Mouse (Mus musculus) forebrain, embryonic 14.5 days (tissue): Measurements from ENCODE around the gene Chd4. TPM values are rescaled to one million over a fixed set of nuclear protein-coding genes. Genes with fewer than 3 reads are reported as not detected.
A peak's percentile ranks its signal among the peaks of the same experiment; 100 is the strongest.

Experiments used
- ATAC-seq: fragments of 200-750 bp; cut with Nextera tagmentation; 2 replicates; pipeline ENCODE4 v1.8.0; 2017; ENCODE audit warnings: mild to moderate bottlenecking, moderate library complexity
- DNase-seq: peaks from one replicate; pipeline ENCODE4 v3.0.0-alpha.2; 2015; ENCODE audit warnings: low spot score
- H3K27ac ChIP-seq: fragments of 300-500 bp; sonication (generic); 2 replicates; pipeline ENCODE4 v1.5.1; 2014; ENCODE audit warnings: low read depth, mild to moderate bottlenecking, control low read depth, low read length, moderate library complexity
- H3K27me3 ChIP-seq: fragments of 300-500 bp; sonication (generic); replicated peaks from 2 replicates; pipeline ENCODE4 v1.6.1; 2014; ENCODE audit warnings: low read length, control low read depth, mixed read lengths; ENCODE audit not compliant: control insufficient read depth, insufficient read depth
- H3K36me3 ChIP-seq: fragments of 300-500 bp; sonication (generic); 2 replicates; pipeline ENCODE4 v1.6.1; 2014; ENCODE audit warnings: low read length, control low read depth; ENCODE audit not compliant: control insufficient read depth, insufficient read depth
- H3K4me1 ChIP-seq: fragments of 300-500 bp; sonication (generic); 2 replicates; pipeline ENCODE4 v1.6.1; 2014; ENCODE audit warnings: antibody characterized with exemption, low read length, control low read depth; ENCODE audit not compliant: control insufficient read depth, insufficient read depth
- H3K4me2 ChIP-seq: fragments of 300-500 bp; sonication (generic); 2 replicates; pipeline ENCODE4 v1.6.1; 2014; ENCODE audit warnings: mild to moderate bottlenecking, control low read depth, low read length
- H3K4me3 ChIP-seq: fragments of 300-500 bp; sonication (generic); 2 replicates; pipeline ENCODE4 v1.5.1; 2014; ENCODE audit warnings: low read depth, low read length, control low read depth
- H3K9ac ChIP-seq: fragments of 300-500 bp; sonication (generic); 2 replicates; pipeline ENCODE4 v1.6.1; 2014; ENCODE audit warnings: mild to moderate bottlenecking, low read length, control low read depth, moderate library complexity
- H3K9me3 ChIP-seq: fragments of 300-500 bp; sonication (generic); replicated peaks from 2 replicates; pipeline ENCODE4 v1.6.1; 2016; ENCODE audit warnings: low read length, control low read depth, mixed read lengths; ENCODE audit not compliant: control insufficient read depth
- WGBS: fragments of 180-500 bp; shearing (Covaris S2); extraction: QIAGEN DNeasy Blood & Tissue Kit; methylation state at CpG from one replicate; pipeline ENCODE4 v1.1.7; 2014; 5-methylcytosine and 5-hydroxymethylcytosine counted together
- polyA plus RNA-seq: library from polyadenylated mRNA; unstranded; fragments of >200 nt; fragmentation: Nextera tagmentation; extraction: Ambion mirVana; gene quantifications from 2 replicates; pipeline ENCODE4 v1.2.1, GENCODE M21; 2014

Gene Chd4
- polyA plus RNA-seq, 1 experiment from 2014 or later, result 61.1 TPM

DNA sequence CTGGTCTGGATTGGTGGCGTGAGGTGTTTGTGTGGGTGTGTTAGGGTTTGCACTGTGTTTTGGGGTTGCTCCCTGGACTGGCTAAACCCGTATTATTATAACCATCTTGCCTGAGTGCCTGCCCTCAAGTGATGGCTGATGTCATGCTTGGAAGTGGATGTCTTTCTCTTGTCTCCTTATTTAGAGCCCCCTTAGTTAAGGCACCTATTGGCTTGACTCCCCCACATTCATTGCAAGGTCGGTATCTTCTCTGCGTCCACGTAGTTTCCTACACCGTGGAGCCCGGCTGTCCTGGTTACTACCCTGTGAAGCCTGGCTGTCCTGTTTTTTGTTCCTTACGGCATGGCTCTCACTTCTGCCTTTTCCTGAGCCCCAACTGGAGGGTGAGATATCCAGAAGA is 2.2 kb downstream of the Chd4 start:
- no peak for DNase-seq
- Histone ChIP-seq H3K9me3 (no peaks in the 10 kb centered on the region), H3K9ac (peak overlapping the region; percentile 96), H3K27me3 (no peaks in the 10 kb centered on the region), H3K4me3 (peak overlapping the region; percentile 98), H3K27ac (0 out of 2 replicates have a peak overlapping the region, but pooled peaks have one; percentile 92), H3K36me3 (peaks cover 53% of the 10 kb centered on the region), H3K4me2 (peak overlapping the region; percentile 94), H3K4me1 (peaks cover 27% of the 10 kb centered on the region)
- ATAC-seq, result no peak
- WGBS, result 62% methylated on average over 8 of the region's 8 CpGs

DNA sequence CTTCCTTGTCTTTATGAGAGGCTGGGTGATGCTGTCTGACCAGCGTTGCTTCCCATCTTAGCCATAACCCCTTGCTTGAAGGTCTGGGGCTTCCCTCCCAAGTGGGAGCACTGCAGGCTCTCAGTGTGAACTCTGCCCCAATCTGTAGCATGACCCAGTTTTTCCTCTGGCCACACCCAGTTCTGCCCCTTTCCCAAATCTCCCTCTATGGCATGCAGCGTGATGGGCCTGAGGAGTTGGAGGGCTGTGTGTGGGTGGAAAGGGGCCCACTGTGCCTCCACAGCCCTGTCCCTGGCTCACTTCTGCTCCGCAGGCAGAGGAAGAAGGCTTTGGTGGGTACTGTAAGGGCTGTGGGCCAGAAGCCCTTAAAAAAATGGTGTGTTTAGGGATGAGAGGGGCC is 2.7 kb downstream of the Chd4 start:
- WGBS, result 56% methylated on average over 3 of the region's 3 CpGs
- Histone ChIP-seq H3K9me3 (no peaks in the 10 kb centered on the region), H3K27me3 (no peaks in the 10 kb centered on the region), H3K4me1 (peaks cover 27% of the 10 kb centered on the region), H3K36me3 (peaks cover 58% of the 10 kb centered on the region), H3K4me3 (peak overlapping the region; percentile 98), H3K4me2 (peak overlapping the region; percentile 94), H3K27ac (peak overlapping the region; percentile 87; the same call in 1 of the 2 replicates), H3K9ac (peak overlapping the region; percentile 96)
- no peak for DNase-seq
- no peak for ATAC-seq

DNA sequence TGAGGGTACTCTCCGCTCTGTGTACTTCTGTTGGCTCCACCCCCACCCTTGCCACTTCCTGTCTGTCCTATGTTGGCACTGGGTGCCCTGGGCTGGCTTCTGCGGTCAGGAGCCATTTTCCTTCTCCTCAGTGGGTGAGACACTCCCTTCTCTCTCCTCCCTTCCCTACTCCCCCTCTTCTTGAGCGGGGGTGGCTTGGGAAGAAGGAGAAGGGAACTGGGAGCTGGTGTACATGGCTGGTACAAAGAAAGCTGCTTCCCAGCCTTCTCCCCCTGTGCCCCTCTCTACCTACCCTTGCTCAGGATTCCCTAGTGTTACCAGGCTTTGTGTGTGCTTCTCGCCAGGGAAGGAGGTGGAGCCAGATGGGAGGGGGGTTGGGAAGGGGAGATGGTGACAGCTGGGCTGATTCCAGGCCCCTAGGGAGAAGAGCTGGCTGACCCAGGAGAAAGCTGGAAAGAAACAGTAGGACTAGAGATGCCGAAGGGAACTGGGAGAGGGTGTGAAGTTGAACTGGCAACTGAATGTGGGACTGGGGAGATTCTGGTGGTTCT is 3.7 kb downstream of the Chd4 start:
- peaks cover 27% of the 10 kb centered on the region for H3K4me1 ChIP-seq
- H3K4me3 ChIP-seq, result peak overlapping the region; percentile 98
- H3K4me2 ChIP-seq, result peak overlapping the region; percentile 94
- no peaks in the 10 kb centered on the region for H3K27me3 ChIP-seq
- DNase-seq, result peak; percentile 75
- ATAC-seq, result peak; percentile 19; the same call in 1 of the 2 replicates
- peak overlapping the region; percentile 96 for H3K9ac ChIP-seq
- H3K9me3 ChIP-seq, result no peaks in the 10 kb centered on the region
- peaks cover 67% of the 10 kb centered on the region for H3K36me3 ChIP-seq
- peak overlapping the region; percentile 87 for H3K27ac ChIP-seq
- WGBS, result 25% methylated on average over 5 of the region's 5 CpGs

GRCm38 (mm10) chr6:125101444-125101843 is 5.7 kb downstream of the Chd4 start:
- no peak overlapping the region for H3K4me3 ChIP-seq
- H3K36me3 ChIP-seq, result peaks cover 87% of the 10 kb centered on the region
- H3K4me1 ChIP-seq, result peaks cover 27% of the 10 kb centered on the region
- DNase-seq (no peak), ATAC-seq (no peak)
- no peaks in the 10 kb centered on the region for H3K9me3 ChIP-seq
- no peak overlapping the region for H3K27ac ChIP-seq
- no peak overlapping the region for H3K9ac ChIP-seq
- 82% methylated on average over 9 of the region's 9 CpGs for WGBS
- no peak overlapping the region for H3K4me2 ChIP-seq
- no peaks in the 10 kb centered on the region for H3K27me3 ChIP-seq

DNA sequence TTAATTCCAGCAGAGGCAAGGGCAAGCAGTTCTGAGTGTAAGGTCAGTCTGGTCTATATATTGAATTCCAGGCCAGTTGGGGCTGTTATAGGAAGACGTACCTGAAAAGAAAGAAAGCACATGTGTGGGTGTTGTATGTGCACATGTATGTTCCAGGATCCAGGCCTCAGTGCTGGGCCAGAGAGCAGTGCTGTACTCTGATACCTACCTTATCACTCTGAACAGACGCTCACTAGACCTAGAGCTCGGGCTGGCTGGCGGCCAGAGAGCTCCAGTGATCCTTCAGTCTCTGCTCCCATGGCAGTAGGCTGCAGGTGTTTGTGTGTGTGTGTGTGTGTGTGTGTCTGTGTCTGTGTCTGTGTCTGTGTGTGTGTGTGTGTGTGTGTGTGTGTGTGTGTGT is 8.4 kb downstream of the Chd4 start:
- no peak overlapping the region for H3K4me3 ChIP-seq
- H3K4me2 ChIP-seq, result no peak overlapping the region
- WGBS, result 90% methylated on average over 4 of the region's 4 CpGs
- ATAC-seq, result no peak
- no peak overlapping the region for H3K27ac ChIP-seq
- no peak for DNase-seq
- H3K9me3 ChIP-seq, result 0 out of 2 replicates have a peak, but pooled peaks cover 4% of the 10 kb centered on the region
- H3K36me3 ChIP-seq, result peaks cover 99% of the 10 kb centered on the region
- no peaks in the 10 kb centered on the region for H3K27me3 ChIP-seq
- H3K4me1 ChIP-seq, result peaks cover 9% of the 10 kb centered on the region
- no peak overlapping the region for H3K9ac ChIP-seq

DNA sequence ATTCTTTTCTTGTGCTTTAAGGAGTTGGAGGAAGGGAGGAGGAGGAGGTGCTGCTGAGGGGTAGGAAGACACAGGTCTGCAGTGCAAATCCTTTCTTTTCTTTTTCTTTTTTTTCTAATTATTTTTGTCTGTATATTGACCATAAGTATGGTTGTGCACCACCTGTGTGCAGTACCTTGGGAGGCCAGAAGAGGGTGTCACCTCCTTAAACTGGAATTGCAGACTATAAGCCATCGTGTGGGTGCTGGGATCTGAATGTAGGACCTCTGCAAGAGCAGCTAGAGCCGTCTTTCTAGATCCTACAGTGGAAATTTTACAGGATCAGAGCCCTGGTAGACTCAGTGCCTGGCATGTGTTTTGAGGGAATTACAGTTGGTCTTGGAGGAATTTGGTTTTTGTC is 11.9 kb downstream of the Chd4 start:
- H3K9ac ChIP-seq, result no peak overlapping the region
- H3K9me3 ChIP-seq, result 0 out of 2 replicates have a peak, but pooled peaks cover 4% of the 10 kb centered on the region
- H3K4me3 ChIP-seq, result no peak overlapping the region
- no peaks in the 10 kb centered on the region for H3K4me1 ChIP-seq
- no peak overlapping the region for H3K27ac ChIP-seq
- no peaks in the 10 kb centered on the region for H3K27me3 ChIP-seq
- no peak overlapping the region for H3K4me2 ChIP-seq
- no peak for ATAC-seq
- WGBS, result 95% methylated on average over 2 of the region's 2 CpGs
- no peak for DNase-seq
- peaks cover 99% of the 10 kb centered on the region for H3K36me3 ChIP-seq

DNA sequence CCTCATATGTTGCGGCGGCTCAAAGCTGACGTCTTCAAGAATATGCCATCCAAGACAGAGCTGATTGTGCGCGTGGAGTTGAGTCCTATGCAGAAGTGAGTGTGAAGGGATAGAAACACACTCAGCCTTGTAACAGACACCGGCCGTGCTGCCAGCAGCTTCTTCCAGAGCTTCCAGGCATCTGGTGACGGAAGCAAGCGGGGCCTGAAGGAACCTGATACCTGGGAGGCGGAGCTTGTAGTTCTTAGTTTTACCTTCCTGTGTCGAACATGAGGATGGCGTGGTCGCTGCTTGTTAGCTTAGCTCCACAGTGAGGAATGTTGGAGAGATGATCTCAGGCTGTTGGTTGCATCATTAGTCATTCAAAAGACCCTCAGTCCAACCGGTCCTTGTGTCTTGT is 13.6 kb downstream of the Chd4 start:
- H3K9me3 ChIP-seq, result 0 out of 2 replicates have a peak, but pooled peaks cover 4% of the 10 kb centered on the region
- H3K36me3 ChIP-seq, result peaks cover 100% of the 10 kb centered on the region
- no peak overlapping the region for H3K9ac ChIP-seq
- H3K27ac ChIP-seq, result no peak overlapping the region
- H3K4me1 ChIP-seq, result no peaks in the 10 kb centered on the region
- DNase-seq, result no peak
- no peak for ATAC-seq
- no peak overlapping the region for H3K4me3 ChIP-seq
- 90% methylated on average over 14 of the region's 14 CpGs for WGBS
- no peaks in the 10 kb centered on the region for H3K27me3 ChIP-seq
- no peak overlapping the region for H3K4me2 ChIP-seq

DNA sequence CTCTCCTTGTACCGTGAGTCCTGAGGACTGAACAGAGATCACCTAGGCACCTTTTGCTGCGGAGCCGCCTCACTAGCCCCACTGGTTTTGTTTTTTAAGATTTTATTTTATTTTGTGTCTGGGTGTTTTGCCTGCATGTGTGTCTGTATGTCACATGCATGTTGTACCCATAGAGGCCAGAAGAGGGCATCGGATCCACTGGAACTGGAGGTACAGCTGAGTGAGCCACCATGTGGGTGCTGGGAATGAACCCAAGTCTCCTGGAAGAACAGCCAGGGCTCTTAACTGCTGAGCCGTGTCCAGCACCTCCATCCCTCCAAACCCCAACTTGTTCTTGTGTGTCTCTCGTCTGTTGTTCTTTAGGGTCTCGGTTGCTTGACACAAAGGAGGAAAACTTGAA is 15.1 kb downstream of the Chd4 start:
- WGBS, result 89% methylated on average over 7 of the region's 7 CpGs
- Histone ChIP-seq H3K27ac (no peak overlapping the region), H3K36me3 (peaks cover 98% of the 10 kb centered on the region), H3K9ac (no peak overlapping the region), H3K9me3 (0 out of 2 replicates have a peak, but pooled peaks cover 4% of the 10 kb centered on the region), H3K4me3 (no peak overlapping the region), H3K4me1 (no peaks in the 10 kb centered on the region), H3K27me3 (no peaks in the 10 kb centered on the region), H3K4me2 (no peak overlapping the region)
- DNase-seq (peak; percentile 67), ATAC-seq (peak; percentile 50; the same call in 1 of the 2 replicates)

DNA sequence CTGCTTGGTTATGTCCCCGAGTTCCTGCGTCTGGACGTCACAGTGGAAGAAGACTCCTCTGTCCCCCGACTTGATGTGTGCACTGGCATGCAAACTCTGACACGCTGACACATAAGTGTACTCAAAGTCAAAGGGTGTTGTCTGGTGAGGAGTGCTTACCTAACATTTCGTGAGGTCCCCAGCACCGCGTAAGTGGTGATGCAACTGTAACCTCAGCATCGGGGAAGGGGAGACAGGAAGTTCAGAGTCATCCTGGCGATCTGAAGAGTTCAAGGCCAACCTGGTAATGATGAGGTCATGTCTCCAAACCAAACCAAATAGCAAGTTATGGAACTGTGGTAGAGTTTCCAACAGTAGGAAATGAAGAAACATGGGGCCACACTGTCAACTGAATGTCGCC is 16.8 kb downstream of the Chd4 start:
- ATAC-seq (no peak), DNase-seq (no peak)
- H3K4me2 ChIP-seq, result no peak overlapping the region
- no peaks in the 10 kb centered on the region for H3K4me1 ChIP-seq
- WGBS, result 93% methylated on average over 11 of the region's 11 CpGs
- H3K9me3 ChIP-seq, result no peaks in the 10 kb centered on the region
- no peak overlapping the region for H3K4me3 ChIP-seq
- H3K27me3 ChIP-seq, result no peaks in the 10 kb centered on the region
- H3K36me3 ChIP-seq, result peaks cover 98% of the 10 kb centered on the region
- H3K27ac ChIP-seq, result no peak overlapping the region
- H3K9ac ChIP-seq, result no peak overlapping the region
